Mouse (Mus musculus) hindbrain, embryonic 11.5 days (tissue): Measurements from ENCODE around the gene Gtf2h5. TPM values are rescaled to one million over a fixed set of nuclear protein-coding genes. Genes with fewer than 3 reads are reported as not detected.

ENCODE experiments used
- ATAC-seq: fragments of 200-750 bp; cut with Nextera tagmentation; 2 replicates; pipeline ENCODE4 v1.8.0; 2017; ENCODE audit warnings: mild to moderate bottlenecking, moderate TSS enrichment, moderate library complexity; ENCODE audit not compliant: low FRiP score
- DNase-seq: peaks from one replicate; pipeline ENCODE4 v3.0.0-alpha.2; 2015; ENCODE audit warnings: low spot score
- H3K27ac ChIP-seq: fragments of 300-500 bp; sonication (generic); 2 replicates; pipeline ENCODE4 v1.5.1; 2014; ENCODE audit warnings: mild to moderate bottlenecking, low read depth, low read length
- H3K27me3 ChIP-seq: fragments of 300-500 bp; sonication (generic); 2 replicates; pipeline ENCODE4 v1.6.1; 2014; ENCODE audit warnings: mild to moderate bottlenecking, low read length, moderate library complexity, mixed read lengths; ENCODE audit not compliant: control insufficient read depth, insufficient read depth
- H3K36me3 ChIP-seq: fragments of 300-500 bp; sonication (generic); 2 replicates; pipeline ENCODE4 v1.6.1; 2014; ENCODE audit warnings: mild to moderate bottlenecking, low read length, moderate library complexity, mixed read lengths; ENCODE audit not compliant: control insufficient read depth, insufficient read depth
- H3K4me1 ChIP-seq: fragments of 300-500 bp; sonication (generic); replicated peaks from 2 replicates; pipeline ENCODE4 v1.6.1; 2014; ENCODE audit warnings: low read length, mixed read lengths; ENCODE audit not compliant: control insufficient read depth, insufficient read depth
- H3K4me2 ChIP-seq: fragments of 300-500 bp; sonication (generic); replicated peaks from 2 replicates; pipeline ENCODE4 v1.6.1; 2014; ENCODE audit warnings: mild to moderate bottlenecking, low read depth, low read length
- H3K4me3 ChIP-seq: fragments of 300-500 bp; sonication (generic); 2 replicates; pipeline ENCODE4 v1.5.1; 2014; ENCODE audit warnings: low read depth, low read length
- H3K9ac ChIP-seq: fragments of 300-500 bp; sonication (generic); 2 replicates; pipeline ENCODE4 v1.6.1; 2014; ENCODE audit warnings: low read depth, low read length
- H3K9me3 ChIP-seq: fragments of 300-500 bp; sonication (generic); 2 replicates; pipeline ENCODE4 v1.6.1; 2016; ENCODE audit warnings: low read length; ENCODE audit not compliant: control insufficient read depth
- WGBS: fragments of 180-500 bp; shearing (Covaris S2); extraction: QIAGEN DNeasy Blood & Tissue Kit; methylation state at CpG from one replicate; pipeline ENCODE4 v1.1.7; 2014; 5-methylcytosine and 5-hydroxymethylcytosine counted together
- polyA plus RNA-seq: library from polyadenylated mRNA; unstranded; fragments of >200 nt; fragmentation: Nextera tagmentation; extraction: Ambion mirVana; gene quantifications from 2 replicates; pipeline ENCODE4 v1.2.1, GENCODE M21; 2014

Gene Gtf2h5
- polyA plus RNA-seq, 1 experiment from 2014 or later, result 160 TPM

DNA sequence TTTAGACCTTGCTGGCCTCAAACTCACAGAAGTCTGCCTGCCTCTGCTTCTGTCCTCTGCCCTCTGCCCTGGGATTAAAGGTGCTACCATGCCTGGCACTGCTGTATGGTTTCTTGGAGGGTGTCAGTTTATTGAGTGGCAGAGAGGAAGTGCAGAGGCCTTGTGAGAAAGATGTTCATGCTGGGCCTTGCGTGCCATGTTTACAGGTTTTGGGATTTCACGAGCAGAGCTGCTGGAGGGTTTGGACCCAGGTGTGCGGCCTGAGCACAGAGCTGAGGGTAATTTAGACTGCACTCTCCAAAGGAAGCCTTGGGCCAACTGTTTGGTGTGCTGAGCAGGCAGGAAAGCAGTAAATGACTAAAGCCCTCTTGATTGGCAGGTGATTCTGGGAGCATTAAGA is 38.3 kb downstream of the Gtf2h5 start:
- no peak overlapping the region for H3K4me3 ChIP-seq
- H3K27me3 ChIP-seq, result no peaks in the 10 kb centered on the region
- WGBS, result 92% methylated on average over 3 of the region's 3 CpGs
- no peaks in the 10 kb centered on the region for H3K4me1 ChIP-seq
- no peak overlapping the region for H3K4me2 ChIP-seq
- no peaks in the 10 kb centered on the region for H3K9me3 ChIP-seq
- DNase-seq, result no peak
- no peak overlapping the region for H3K9ac ChIP-seq
- H3K27ac ChIP-seq, result no peak overlapping the region
- ATAC-seq, result no peak
- H3K36me3 ChIP-seq, result peaks cover 3% of the 10 kb centered on the region; the same call in 1 of the 2 replicates

DNA sequence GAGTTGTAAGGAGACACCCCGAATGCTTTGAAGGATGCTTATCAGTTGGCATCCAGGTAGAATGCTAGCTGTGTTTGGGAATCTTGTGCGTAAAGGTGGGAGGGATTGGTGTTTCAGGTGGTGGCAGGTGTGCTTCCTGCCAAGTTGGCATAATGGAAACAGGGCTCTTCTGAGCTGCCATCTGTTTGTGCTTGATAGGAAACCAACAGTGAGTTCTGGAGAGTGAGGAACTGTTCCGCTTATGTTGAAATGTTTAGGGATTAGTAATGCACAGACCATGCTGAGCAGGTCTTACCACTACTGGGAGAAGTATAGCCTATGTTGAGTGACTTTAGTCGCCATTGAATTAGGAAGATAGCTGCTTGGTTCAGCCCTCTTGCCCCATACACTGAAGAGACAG is 39.3 kb downstream of the Gtf2h5 start:
- Histone ChIP-seq H3K4me1 (no peaks in the 10 kb centered on the region), H3K27ac (no peak overlapping the region), H3K4me3 (no peak overlapping the region), H3K4me2 (no peak overlapping the region), H3K9me3 (no peaks in the 10 kb centered on the region), H3K36me3 (peaks cover 3% of the 10 kb centered on the region; the same call in 1 of the 2 replicates), H3K27me3 (no peaks in the 10 kb centered on the region), H3K9ac (no peak overlapping the region)
- DNase-seq, result no peak
- 94% methylated on average over 4 of the region's 4 CpGs for WGBS
- ATAC-seq, result no peak

DNA sequence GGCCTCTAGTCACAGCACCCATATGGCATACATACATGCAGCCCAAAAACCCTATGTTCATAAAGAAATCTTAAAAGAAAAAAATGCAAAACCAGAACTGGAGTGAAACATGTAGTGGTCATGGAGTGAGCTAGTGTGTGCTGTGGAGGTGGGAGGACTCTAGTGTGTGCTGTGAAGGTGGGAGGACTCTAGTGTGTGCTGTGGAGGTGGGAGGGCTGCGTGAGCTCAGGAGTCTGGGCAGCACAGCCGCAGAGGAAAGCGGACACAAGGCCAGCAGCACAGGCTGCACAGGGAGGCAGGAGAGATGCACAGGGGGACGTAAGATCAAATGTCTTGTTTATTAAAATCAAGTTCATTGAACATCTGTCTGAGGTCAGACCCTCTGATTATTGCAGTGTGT is 44.2 kb downstream of the Gtf2h5 start:
- H3K27ac ChIP-seq, result no peak overlapping the region
- H3K4me3 ChIP-seq, result no peak overlapping the region
- H3K9me3 ChIP-seq, result no peaks in the 10 kb centered on the region
- DNase-seq, result no peak
- H3K27me3 ChIP-seq, result no peaks in the 10 kb centered on the region
- H3K36me3 ChIP-seq, result peaks cover 3% of the 10 kb centered on the region; the same call in 1 of the 2 replicates
- no peak overlapping the region for H3K9ac ChIP-seq
- H3K4me2 ChIP-seq, result no peak overlapping the region
- 94% methylated on average over 4 of the region's 4 CpGs for WGBS
- H3K4me1 ChIP-seq, result no peaks in the 10 kb centered on the region
- ATAC-seq, result no peak

DNA sequence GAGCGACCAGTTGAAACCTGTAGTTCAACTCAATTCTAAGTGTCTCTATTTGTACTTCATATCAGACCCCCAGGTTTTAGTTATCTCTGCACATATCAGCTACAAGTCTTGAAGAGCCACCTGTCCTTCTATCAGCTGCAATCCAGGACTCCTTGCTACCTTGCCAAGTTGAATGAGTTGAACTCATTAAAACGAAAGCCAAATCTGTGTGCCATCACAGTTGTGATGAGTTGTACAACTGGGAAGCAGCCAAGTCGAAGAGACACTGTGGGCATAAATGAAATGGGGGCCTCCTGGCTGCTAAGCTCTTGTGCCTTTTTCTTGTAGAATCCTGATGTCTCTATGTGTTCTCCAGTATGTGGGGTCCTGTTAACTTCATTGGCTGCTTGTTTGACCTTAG is 45.9 kb downstream of the Gtf2h5 start:
- no peak overlapping the region for H3K9ac ChIP-seq
- no peaks in the 10 kb centered on the region for H3K27me3 ChIP-seq
- no peaks in the 10 kb centered on the region for H3K4me1 ChIP-seq
- H3K9me3 ChIP-seq, result no peaks in the 10 kb centered on the region
- ATAC-seq (no peak), DNase-seq (no peak)
- no peak overlapping the region for H3K4me2 ChIP-seq
- WGBS, result 95% methylated on average over 3 of the region's 3 CpGs
- H3K27ac ChIP-seq, result no peak overlapping the region
- peaks cover 3% of the 10 kb centered on the region; the same call in 1 of the 2 replicates for H3K36me3 ChIP-seq
- H3K4me3 ChIP-seq, result no peak overlapping the region

DNA sequence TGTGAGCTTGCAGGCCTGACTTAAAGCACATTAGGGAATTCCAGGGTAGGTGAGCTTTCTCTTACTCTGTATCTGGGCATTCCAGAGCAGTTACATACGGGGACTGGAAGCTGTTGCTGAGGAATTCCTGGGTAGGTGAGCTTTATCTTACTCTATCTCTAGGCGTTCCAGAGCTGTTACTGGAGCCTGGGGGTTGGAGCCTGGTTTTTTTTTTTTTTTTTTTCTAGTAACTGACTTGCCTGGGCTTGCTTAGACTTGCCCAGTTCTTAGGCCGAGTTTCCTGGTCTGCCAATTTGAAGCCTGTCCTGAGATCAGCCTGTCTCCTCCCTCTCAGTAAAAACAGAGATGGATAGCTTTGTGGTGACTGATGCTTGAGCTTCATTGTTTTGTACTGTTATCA is 48.5 kb downstream of the Gtf2h5 start:
- Histone ChIP-seq H3K9me3 (no peaks in the 10 kb centered on the region), H3K36me3 (no peaks in the 10 kb centered on the region), H3K4me1 (no peaks in the 10 kb centered on the region), H3K27ac (no peak overlapping the region), H3K4me2 (no peak overlapping the region), H3K4me3 (no peak overlapping the region), H3K9ac (no peak overlapping the region), H3K27me3 (no peaks in the 10 kb centered on the region)
- DNase-seq, result no peak
- no peak for ATAC-seq
- 65% methylated on average over 3 of the region's 3 CpGs for WGBS

DNA sequence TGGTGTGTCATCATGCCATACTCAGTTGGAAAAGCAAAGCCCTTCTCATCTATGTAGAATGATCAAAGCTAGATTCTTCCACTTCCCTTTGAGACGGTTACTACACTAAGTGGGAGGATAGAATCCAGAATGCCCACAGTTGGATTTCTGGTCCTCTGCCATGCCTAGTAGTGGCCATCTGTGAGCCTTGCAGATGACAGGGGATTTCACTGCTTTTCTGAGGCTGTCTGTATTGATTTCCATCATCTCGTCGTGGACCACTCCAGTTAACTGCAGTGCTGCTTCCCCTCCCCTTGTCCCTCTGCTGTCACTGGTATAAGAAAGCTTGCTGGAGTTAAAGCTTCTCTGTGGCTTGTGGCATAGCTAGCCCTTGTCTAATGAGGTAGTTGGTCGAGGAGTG is 49.8 kb downstream of the Gtf2h5 start:
- Histone ChIP-seq H3K36me3 (no peaks in the 10 kb centered on the region), H3K4me2 (no peak overlapping the region), H3K27ac (no peak overlapping the region), H3K4me1 (no peaks in the 10 kb centered on the region), H3K9me3 (no peaks in the 10 kb centered on the region), H3K4me3 (no peak overlapping the region), H3K27me3 (no peaks in the 10 kb centered on the region), H3K9ac (no peak overlapping the region)
- WGBS, result 91% methylated on average over 4 of the region's 4 CpGs
- no peak for DNase-seq
- no peak for ATAC-seq

DNA sequence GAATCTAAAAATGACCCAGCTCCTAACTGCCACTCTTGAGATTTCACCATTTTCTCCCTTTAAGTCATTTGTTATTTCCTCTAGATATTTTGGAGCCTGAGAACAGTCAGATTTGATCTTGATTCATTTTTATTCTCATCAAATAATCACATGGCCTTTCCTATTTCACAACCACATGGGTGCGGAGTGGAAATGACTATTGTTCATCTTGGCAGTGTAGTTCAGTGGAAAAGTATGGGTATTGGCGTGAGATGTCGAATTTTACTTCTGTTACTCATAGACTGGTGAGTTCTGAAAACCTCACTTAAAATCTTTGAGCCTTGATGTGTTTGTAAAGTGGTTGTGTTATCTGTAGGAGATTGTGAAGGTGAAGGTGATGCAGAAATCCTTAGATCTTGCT is 51.5 kb downstream of the Gtf2h5 start:
- H3K4me2 ChIP-seq, result no peak overlapping the region
- H3K27ac ChIP-seq, result no peak overlapping the region
- H3K36me3 ChIP-seq, result 0 out of 2 replicates have a peak, but pooled peaks cover 3% of the 10 kb centered on the region
- H3K9me3 ChIP-seq, result no peaks in the 10 kb centered on the region
- no peak overlapping the region for H3K9ac ChIP-seq
- no peaks in the 10 kb centered on the region for H3K4me1 ChIP-seq
- DNase-seq (no peak), ATAC-seq (no peak)
- H3K4me3 ChIP-seq, result no peak overlapping the region
- H3K27me3 ChIP-seq, result no peaks in the 10 kb centered on the region
- 92% methylated on average over 3 of the region's 3 CpGs for WGBS

Other genes starting within 250 kb of the Gtf2h5 start
- gene Snx9, start 238.5 kb upstream of the Gtf2h5 start, polyA plus RNA-seq, result 20.7 and 22.5 TPM in 2 replicates
- gene Synj2, start 138.5 kb upstream of the Gtf2h5 start, polyA plus RNA-seq, result 1.3 and 1.8 TPM in 2 replicates
- 8.0 TPM in 2 replicates for gene Serac1, start within 50 bp of the Gtf2h5 start, polyA plus RNA-seq
- gene Tulp4, start 26.7 kb downstream of the Gtf2h5 start, polyA plus RNA-seq, result 129 and 178 TPM in 2 replicates
- gene Tmem181a, start 177.1 kb downstream of the Gtf2h5 start, polyA plus RNA-seq, result 24.2 and 27.1 TPM in 2 replicates
- gene Dynlt1a, start 237.7 kb downstream of the Gtf2h5 start, polyA plus RNA-seq, result 37.0 and 41.8 TPM in 2 replicates